ENCODE assay signal across 34 mouse cellular contexts in the genomic region with DNA sequence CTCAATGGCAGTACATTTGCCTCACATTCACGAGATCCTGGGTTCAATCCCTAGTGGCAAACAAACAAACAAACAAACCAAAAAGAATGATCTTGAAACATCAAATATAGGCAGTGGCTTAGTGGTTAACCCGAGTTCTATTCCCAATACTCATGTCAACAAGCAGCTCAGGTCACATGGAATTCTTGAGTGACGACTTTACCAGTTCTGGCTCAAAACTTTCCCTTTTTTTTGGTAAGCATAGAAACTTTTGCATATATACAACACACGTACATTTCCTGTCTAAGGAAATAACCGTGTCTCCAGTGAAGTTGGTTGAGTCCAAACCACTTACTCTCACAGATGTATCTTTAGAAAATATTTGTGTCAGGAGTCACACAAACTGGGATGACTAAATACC. TPM values are rescaled to one million over a fixed set of nuclear protein-coding genes. Genes with fewer than 3 reads are reported as not detected.
"Had no signal": no experiment of that assay in that cellular context is flagged by ENCODE, and none has a peak within 500 bp of the region (broad histone marks: within the 10 kb centered on the region; RNA-seq: fewer than 3 reads in every experiment).

No protein-coding gene starts in this region.

- H3K9ac ChIP-seq: embryonic facial prominence, embryonic 12.5 days; embryonic facial prominence, embryonic 13.5 days; embryonic facial prominence, embryonic 15.5 days; forebrain, embryonic 12.5 days; forebrain, embryonic 13.5 days; forebrain, embryonic 15.5 days; heart, embryonic 12.5 days had no signal

- H3K9me3 ChIP-seq: embryonic facial prominence, embryonic 10.5 days; embryonic facial prominence, embryonic 12.5 days; embryonic facial prominence, embryonic 13.5 days; embryonic facial prominence, embryonic 15.5 days; forebrain, embryonic 10.5 days; forebrain, embryonic 12.5 days; forebrain, embryonic 13.5 days; forebrain, embryonic 15.5 days; heart, embryonic 10.5 days; heart, embryonic 12.5 days had no signal

- H3K4me2 ChIP-seq: embryonic facial prominence, embryonic 12.5 days; embryonic facial prominence, embryonic 13.5 days; embryonic facial prominence, embryonic 15.5 days; forebrain, embryonic 12.5 days; forebrain, embryonic 13.5 days; forebrain, embryonic 15.5 days; heart, embryonic 12.5 days had no signal

- DNase-seq: cerebellum, adult 9-10 months; cerebellum, adult 9-11 months; cerebellum, postnatal 10 days; cerebellum, postnatal 14 days; cerebellum, postnatal 25 days; cerebellum, postnatal 36 days; embryo, embryonic 11 days; gastrocnemius, adult 2 months; gastrocnemius, postnatal 10 days; gastrocnemius, postnatal 14 days; gastrocnemius, postnatal 25 days; gastrocnemius, postnatal 36 days; heart, adult 18-20 months; heart, adult 2 months had no signal

- H3K27ac ChIP-seq: embryonic facial prominence, embryonic 10.5 days; embryonic facial prominence, embryonic 12.5 days; embryonic facial prominence, embryonic 13.5 days; embryonic facial prominence, embryonic 15.5 days; forebrain, embryonic 10.5 days; forebrain, embryonic 12.5 days; forebrain, embryonic 13.5 days; forebrain, embryonic 15.5 days; gastrocnemius, adult 2 months; heart, adult 2 months; heart, embryonic 10.5 days had no signal

- H3K4me3 ChIP-seq: embryonic facial prominence, embryonic 10.5 days; embryonic facial prominence, embryonic 12.5 days; embryonic facial prominence, embryonic 13.5 days; embryonic facial prominence, embryonic 15.5 days; erythroblast, embryonic 14.5 days; forebrain, embryonic 10.5 days; forebrain, embryonic 12.5 days; forebrain, embryonic 13.5 days; forebrain, embryonic 15.5 days; gastrocnemius, adult 2 months; heart, adult 2 months; heart, embryonic 10.5 days; heart, embryonic 12.5 days had no signal

- H3K4me1 ChIP-seq: embryonic facial prominence, embryonic 10.5 days; embryonic facial prominence, embryonic 12.5 days; embryonic facial prominence, embryonic 15.5 days; heart, embryonic 10.5 days; heart, embryonic 12.5 days had no signal

- H3K27me3 ChIP-seq: embryonic facial prominence, embryonic 12.5 days; embryonic facial prominence, embryonic 13.5 days; embryonic facial prominence, embryonic 15.5 days; forebrain, embryonic 12.5 days; forebrain, embryonic 13.5 days; forebrain, embryonic 15.5 days; heart, embryonic 12.5 days had no signal

- ATAC-seq: forebrain, embryonic 13.5 days; forebrain, embryonic 14.5 days; forebrain, embryonic 15.5 days; forebrain, embryonic 16.5 days had no signal

RNA-seq across cellular contexts. Expression of a gene that starts 24.4 kb away (rescaled TPM):
- total RNA-seq: common myeloid progenitor, adult 5-6 weeks; granulocyte monocyte progenitor cell, adult 5-6 weeks had no signal
- polyA plus RNA-seq: erythroblast, embryonic 14.5 days; forebrain, embryonic 11.5 days; forebrain, embryonic 13.5 days; forebrain, embryonic 14.5 days; forebrain, embryonic 15.5 days; forebrain, embryonic 16.5 days had no signal

RNA-seq across cellular contexts. Expression of a gene that starts 40.8 kb away (rescaled TPM):
- total RNA-seq: common myeloid progenitor, adult 5-6 weeks; gastrocnemius, adult 2 months; gastrocnemius, adult 8-10 months; gastrocnemius, postnatal 10 days; gastrocnemius, postnatal 14 days; gastrocnemius, postnatal 25 days; gastrocnemius, postnatal 36 days; gastrocnemius, postnatal 4 days; granulocyte monocyte progenitor cell, adult 5-6 weeks had no signal
- polyA plus RNA-seq: cortical plate, adult 2 months; embryonic facial prominence, embryonic 10.5 days; erythroblast, embryonic 14.5 days; forebrain, embryonic 12.5 days; forebrain, embryonic 13.5 days; forebrain, embryonic 14.5 days; forebrain, embryonic 15.5 days; forebrain, embryonic 16.5 days; frontal cortex, adult 2 months; heart, embryonic 10.5 days; heart, embryonic 12.5 days had no signal
